Mouse (Mus musculus) ES-Bruce4 (cell line): Measurements from ENCODE around the gene Asb8.

Experiments
- CTCF ChIP-seq: IDR thresholded peaks from one replicate; pipeline ENCODE4 v1.8.1; 2011; ENCODE audit warnings: low read depth, low read length
- EP300 ChIP-seq: IDR thresholded peaks from 2 replicates; pipeline ENCODE4 v1.6.1; 2011; ENCODE audit warnings: low read depth, low read length; ENCODE audit not compliant: insufficient read depth

DNA sequence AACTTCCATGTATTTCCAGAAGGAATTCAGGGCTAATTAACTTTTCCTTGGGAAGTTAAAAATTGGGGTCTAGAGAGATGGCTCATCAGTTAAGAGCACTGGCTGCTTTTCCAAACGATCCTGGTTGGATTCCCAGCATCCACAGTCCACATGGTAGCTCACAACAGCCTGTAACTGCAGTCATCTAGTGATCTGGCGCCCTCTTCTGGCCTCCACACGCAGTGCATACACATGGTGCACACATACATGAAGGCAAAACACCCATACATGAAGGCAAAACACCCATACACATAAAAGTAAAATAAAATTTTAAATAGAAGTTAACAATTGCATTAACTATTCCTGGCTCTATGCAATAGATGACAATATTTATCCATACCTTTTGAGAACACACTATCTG is 68.5 kb downstream of the Asb8 start:
- TF ChIP-seq CTCF = peak; percentile 76
- TF ChIP-seq EP300 = no peak
